Mouse (Mus musculus) activated CD4-positive, CD25-positive, alpha-beta regulatory T cell, adult 4 months (primary cell): ENCODE results near the gene Rps6kb2. TPM values are rescaled to one million over a fixed set of nuclear protein-coding genes. Genes with fewer than 3 reads are reported as not detected.
"Not testable (repeated sequence)": the region's sequence is repeated elsewhere in the genome, so short reads cannot be mapped to it uniquely, and the experiment has no call there.

Experiments used
- ATAC-seq: one replicate; pipeline ENCODE4 v1.8.0; 2017
- polyA plus RNA-seq, 2 experiments: library from polyadenylated mRNA; unstranded; fragments of 100-300 nt; shearing (Covaris generic); gene quantifications; one replicate each; pipeline ENCODE4 v1.2.1; 2017

Gene Rps6kb2
- polyA plus RNA-seq, 2 experiments from 2014 or later = 21.9 to 25.0 TPM

DNA sequence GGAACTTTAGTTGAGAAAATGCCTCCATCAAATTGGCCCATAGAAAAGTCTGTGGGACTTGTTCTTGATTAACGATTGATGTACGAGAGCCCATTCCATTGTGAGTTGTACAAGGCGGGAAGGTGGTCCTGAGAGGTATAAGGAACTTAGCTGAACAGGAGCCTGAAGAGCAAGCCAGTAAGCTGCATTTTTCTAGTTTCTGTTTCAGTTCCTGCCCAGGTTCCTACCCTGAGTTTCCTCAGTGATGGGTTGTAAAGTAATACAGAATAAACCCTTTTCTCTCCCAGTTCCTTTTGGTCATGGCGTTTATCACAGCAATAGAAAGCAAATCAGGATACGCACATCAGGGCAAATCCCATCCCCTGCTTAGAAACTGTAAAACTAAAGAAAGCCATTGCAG, 25.2 kb downstream of the Rps6kb2 start:
- ATAC-seq = no peak

DNA sequence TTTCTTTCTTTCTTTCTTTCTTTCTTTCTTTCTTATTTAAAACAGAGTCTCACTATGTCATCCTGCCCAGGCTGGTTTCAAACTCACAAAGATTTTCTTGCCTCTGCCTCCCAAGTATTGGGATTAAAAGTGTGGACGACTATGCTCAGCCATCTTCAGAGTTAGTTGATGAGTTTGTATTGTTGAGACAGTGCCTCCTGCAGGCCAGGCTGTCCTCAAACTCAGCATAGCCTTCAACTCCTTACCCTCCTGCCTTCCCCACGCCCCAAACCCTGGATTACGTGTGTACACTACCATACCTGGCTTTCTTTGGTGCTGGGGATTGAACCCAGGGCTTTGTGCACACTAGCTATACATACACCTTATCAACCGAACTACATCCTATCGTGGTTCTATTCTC, 26.7 kb downstream of the Rps6kb2 start:
- no peak for ATAC-seq

DNA sequence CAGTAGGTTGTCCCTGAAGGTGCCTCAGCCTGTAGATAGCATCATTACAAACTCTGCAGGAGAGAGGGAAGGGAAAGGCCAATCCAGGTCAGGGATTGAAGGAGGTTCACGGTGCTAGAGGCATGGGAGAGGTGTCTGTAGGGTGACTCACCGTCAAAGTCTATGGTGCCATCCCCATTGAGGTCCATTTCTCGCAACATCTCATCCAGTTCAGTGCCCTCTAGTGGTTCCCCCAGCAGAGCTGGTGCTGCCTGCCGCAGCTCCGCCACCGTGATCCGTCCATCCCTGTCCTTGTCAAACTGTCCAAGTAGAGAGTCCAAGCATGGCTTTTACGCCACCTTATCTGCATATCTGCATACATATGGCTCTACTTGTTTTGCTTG, 27.2 kb downstream of the Rps6kb2 start:
- peak; percentile 75 for ATAC-seq

DNA sequence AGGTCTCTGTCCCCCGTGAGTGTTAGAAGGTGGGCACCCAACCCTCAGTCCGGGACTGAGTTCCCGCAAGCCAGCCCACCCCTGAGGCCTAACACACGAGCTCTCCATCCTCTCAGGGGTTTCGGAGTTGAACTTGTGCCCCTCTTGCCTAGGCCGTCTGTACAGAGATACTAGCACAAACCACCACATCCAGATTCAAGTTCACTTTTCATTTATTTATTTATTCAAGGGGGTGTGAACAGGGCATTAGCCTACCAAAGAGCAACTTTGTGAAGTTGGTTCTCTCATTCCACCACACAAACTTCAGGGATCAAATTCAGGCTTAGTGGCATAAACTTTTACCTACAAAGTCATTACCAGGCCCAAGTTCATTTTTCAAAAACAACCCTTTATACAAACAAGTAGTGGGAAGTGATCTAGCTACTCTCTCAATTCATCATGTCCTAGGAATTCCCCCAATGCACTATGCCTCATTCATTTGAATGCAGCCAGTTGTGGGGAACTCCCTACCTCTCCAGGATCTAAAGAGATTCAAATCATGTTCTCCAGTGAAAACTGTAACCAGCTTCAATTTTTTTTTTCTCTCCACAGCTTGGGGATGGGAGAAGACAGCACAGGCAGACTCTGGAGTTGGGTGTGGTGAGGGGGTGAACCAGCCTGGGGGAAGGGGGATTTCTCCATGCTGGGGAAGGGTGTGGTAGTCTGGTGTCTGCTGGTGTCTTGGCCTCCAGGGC, 27.8 kb downstream of the Rps6kb2 start:
- ATAC-seq = peak; percentile 77

DNA sequence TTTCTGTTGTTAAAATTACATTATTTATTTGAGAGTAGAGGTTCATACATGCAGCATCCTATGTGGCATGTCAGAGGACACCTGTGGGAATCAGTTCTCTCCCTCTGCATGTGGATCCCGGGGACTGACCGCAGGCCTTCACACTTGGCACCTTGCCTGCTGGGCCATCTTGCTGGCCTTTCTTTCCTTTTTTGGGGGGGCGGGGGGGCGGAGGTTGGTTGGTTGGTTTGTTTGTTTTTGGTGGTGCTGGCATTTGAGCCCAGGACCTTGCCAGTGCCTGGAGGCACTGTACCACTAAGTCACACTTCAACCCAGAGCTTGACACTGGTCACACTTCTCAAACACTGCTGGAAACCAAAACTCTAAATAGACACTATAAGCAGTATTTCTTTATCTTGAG, 28.8 kb downstream of the Rps6kb2 start:
- ATAC-seq = no peak

DNA sequence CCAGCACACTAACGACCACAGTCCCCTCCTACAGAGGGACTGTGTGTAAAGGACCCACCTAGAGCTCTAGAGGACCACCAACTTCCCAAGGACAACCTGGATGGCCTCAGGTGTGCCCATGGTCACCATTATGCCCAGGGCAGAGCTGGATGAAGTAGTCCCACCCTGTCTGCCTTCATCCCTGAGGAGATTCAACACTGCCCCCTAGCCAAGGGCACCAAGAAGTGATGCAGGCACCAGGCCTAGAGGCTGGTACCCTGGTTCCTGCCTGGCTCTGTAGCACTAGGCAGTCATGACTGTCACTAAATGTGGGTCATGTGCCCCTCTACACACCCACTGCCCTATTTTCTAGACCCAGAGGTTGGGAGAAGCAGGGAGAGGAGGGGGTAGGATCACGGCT, 31.4 kb downstream of the Rps6kb2 start:
- ATAC-seq = no peak

DNA sequence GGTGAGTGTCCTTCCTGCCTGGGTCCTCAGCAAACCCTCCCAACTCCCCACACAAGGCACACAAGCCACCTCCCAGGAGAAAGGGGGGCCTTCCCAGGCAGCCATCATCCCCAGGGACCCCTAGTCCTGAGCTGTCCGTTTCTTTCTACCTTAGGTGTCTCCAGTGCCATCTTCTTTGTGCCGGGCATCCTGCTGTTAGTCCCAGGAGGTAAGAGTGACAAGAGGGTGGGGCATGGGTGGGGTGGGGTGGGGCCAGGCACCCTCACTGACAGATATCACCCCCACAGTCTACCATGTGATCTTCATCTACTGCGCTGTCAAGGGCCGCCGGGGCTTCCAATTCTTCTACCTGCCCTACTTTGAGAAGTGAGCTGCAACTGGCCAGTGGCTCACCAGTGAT, 32.1 kb downstream of the Rps6kb2 start:
- no peak for ATAC-seq

DNA sequence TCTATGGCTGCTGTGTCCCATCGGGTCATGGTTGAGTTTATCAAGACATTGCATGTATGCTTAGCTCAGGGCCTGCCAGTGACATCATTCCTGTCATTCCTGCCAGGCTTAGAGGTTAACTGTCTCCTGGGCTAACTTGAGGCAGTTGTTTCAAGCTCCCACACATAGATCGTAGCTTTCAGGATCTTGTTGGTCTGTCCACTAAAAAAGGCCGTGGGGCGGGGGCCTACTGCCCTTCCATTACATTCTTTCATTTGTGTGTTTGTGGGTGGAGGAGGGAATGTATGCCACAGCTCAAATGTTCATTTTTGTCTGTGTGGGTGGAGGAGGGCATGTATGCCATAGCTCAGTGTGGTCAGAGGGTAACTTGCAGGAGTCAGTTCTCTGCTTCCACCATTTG, 33.0 kb downstream of the Rps6kb2 start:
- no peak for ATAC-seq

DNA sequence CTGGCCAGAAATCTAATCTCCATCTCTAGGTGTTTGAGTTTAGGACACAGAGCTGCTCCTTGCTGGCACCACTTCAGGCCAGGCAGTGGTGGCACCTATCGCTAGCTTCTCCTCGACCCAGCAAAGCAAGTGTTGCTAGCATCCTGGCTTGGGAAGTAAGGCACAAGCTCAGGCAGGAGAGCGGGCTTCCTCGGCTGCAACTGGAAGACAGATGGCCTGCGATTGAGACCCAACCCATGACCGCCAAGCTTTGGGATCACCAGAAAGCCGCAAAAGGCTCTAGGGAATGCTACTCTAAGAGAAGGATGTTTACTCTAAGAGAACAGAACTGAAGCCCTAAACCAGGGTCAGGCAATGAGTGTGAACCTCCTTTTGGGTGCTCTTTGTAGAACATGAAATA, 33.7 kb downstream of the Rps6kb2 start:
- ATAC-seq = no peak

DNA sequence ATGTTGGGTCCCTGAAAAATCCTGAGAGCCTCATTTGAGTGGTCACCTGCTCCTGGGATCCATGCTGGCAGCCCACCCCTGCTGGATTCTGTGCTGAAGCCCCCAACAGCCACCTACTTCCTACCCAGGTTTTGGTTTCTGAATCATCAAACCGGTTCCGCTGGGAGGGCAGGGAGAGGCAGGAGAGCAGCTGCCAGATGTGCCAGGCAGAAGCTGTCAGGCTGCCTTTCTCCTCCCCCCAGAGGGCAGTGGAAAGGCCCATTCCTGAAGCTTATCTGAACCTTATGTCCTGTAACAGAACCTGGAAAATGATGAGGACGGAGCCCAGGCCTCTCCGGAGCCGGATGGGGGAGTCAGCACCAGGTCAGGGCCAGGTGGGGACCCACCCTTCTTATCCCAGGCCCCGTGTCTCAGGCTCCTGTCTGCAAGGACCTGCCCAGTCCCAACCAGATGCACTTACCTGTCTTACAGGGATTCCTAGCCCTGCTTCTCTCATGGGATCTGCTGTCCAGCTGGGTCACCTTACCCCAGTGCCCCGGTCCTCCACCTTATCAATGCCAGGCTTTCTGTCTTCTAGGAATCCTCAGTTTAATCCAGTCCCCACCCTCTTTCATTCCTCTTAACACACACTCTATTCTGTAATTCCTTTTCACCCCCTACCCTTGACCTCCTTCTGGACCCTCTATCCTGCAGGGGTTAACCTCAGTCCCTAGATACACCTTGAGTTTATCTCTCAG, 36.2 kb downstream of the Rps6kb2 start:
- ATAC-seq = no peak

DNA sequence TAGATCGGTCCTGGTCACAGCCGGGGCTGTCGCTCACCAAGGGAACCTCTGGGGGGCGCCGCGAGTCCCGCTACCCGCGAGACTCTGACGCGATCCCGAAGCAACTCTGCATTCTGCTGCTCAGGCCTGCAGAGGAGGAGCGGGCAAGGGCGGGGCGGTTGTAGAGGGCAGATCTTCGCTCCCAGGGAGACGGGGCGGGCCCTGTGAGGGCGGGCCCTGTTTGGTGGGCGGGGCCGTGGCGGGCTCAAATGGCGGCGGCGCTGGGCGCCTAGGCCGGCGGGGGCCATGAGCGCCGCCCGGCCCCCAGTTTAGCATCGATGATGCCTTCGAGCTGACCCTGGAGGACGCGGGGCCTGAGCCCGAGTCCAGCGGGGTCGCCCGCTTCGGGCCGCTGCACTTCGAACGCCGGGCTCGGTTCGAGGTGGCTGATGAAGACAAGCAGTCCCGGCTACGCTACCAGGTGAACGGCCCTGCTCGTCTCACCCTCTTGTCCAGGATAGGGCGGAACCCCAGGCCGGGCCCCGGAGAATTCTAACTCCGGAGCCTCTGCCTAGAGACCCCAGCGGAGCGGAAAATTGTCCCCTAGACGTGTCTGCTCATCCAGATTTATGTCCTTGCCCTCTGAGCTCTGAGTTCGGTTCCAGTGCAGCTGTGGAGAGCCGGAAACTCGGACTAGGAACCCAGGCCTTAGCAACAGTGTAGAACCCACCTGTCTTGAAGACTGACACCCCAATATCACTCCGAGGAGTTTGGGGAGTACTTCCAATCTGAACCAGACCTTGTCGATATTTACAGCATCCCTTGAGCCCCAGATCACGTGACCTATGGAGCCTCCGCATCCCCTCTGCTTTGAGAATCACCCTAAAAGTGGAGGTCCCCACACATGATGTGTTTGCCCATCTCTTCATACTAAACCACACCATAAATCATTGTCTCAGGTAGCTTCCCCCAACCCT, 37.1 kb downstream of the Rps6kb2 start, which contains the start of gene Aip:
TSS of gene Aip (minus strand) at position 118 of the 956 bp plus-strand sequence.
- peak; percentile 71 for ATAC-seq

DNA sequence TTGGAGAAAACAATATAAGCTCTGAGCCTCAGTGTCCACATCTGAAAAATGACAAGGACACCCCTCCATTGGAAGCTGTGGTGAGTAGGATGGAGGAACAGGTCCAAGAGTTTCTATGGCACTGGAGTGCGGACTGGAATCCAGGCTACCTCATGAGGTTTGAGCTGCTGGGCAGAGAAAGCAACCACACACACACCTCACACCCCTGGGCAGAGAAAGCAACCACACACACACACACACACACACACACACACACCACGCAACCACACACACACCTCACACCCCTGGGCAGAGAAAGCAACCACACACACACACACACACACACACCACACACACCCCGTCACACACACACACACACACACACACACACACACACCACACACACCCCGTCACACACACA, 37.9 kb downstream of the Rps6kb2 start:
- not testable (repeated sequence) for ATAC-seq

DNA sequence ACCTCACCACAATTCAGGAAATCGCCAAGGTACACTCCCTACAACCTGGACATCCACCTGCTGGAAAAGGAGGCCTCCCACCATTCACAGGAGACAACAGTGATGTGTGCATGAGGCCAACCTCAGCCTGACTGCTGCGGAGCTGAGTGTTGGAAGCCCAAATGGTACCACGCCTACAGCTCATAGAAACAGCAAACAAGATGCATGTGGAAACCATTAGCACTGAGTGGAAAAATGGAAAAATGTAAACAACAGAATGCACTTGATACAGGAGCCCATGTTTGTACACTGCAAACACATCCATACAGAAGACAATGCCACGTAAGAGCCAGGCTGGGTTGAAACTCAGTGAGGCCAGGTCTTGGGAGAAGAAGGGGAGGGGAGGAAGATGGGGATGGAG, 38.7 kb downstream of the Rps6kb2 start:
- no peak for ATAC-seq

DNA sequence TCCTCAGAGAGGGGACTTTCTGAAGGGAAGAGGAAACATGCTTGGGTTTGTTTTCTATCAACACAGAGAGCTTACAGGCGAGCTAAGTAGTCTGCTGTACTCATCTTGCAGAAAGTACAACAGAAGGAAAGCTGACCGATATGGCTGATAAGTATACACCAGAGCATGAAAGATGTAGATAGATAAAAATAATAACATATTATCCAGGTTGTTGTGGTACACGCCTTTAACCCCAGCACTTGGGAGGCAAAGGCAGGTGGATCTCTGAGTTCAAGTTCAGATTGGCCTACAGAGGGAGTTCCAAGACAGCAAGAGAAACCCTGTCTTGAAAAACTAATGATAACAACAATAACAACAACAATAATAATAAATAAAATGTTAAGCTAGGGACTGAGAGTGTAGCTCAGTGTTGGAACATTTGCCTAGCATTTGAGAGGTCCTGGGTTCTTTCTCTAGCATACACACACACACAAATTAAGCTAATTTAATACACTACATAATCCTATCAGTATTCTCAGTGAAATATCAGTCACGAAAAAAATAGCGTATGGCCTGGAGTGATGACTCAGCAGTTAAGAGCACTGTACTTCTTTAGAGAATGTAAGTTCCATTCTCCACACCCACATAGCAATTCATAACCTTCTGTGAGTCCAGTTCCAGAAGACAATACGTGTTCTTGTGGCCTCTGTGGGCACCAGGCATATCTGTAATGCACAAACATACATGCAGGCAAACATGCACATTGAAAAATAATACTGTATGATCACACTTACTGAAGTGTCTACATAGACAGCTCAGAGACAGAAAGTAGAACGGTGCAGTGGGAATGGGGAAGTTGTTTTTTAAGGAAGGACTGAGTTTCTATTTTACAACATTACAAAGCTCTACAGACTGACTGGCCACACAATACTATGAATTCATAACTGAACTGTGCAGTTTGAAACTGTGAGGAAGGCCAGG, 40.5 kb downstream of the Rps6kb2 start:
- no peak for ATAC-seq

DNA sequence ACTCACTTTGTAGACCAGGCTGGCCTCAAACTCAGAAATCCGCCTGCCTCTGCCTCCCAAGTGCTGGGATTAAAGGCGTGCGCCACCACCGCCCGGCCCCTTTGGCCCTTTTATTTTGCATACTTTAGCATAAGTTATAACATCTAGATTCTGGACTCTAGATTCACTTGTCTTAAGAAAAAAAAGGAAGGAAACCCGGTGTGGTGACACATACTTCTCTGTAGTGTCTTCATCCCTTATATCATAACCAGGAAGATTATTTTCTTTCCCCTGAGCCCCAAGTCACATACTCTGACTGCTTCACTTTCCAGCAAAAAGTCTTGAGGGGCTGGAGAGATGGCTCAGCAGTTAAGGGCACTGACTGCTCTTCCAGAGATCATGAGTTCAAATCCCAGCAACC, 41.3 kb downstream of the Rps6kb2 start:
- not testable (repeated sequence) for ATAC-seq

DNA sequence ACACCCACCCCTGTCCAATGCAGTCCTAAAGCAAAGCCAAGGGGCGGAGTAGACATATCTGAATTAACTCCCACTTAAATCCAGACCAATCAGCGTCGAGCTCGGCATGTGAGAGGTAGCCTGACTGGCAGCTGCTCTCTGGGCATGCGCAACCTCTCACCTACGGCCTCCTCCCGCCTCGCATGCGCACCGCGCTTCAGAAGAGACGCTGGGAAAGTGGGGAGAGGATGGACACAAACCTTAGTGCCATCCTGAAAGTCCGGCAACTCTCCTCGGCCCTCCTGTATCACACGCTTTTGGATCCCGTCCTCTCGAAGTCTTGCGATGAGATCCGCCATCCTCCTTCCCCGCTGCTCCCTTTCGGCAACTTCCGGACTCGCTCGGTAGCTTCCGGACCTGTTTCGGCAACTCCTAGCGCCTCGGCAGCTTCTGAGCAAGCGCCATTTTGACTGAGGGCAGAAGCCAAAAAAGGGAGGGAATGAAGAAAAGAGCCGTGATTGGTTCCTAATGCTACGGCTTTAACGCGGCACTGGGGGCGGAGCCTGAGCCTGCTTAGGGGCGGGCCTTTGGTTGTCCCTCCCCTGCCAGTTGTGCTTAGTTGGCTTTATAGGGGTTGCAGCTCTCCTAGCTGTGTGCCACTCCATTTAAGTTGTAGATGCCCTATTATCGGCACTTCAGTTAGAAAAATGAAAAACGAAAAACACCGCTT, 41.9 kb downstream of the Rps6kb2 start:
- ATAC-seq = peak; percentile 58

DNA sequence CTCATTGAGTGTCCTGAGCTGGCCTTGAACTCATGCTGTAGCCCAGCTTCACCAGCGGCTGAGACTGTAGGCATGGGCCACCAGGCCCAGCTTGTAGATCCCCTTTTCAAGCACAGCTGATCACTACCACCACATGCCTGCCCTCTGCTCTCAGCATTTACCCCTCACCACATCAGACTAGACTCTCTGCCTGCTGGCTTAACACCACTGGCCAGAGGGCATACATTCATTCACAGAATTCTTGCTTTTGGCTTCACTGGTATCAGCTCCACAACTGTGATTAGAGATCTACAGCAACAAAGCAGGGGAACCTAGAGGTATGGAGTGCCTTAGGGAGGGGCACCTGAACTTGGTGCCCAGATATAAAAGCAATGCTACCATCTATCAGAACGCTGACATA, 42.7 kb downstream of the Rps6kb2 start:
- ATAC-seq = no peak

DNA sequence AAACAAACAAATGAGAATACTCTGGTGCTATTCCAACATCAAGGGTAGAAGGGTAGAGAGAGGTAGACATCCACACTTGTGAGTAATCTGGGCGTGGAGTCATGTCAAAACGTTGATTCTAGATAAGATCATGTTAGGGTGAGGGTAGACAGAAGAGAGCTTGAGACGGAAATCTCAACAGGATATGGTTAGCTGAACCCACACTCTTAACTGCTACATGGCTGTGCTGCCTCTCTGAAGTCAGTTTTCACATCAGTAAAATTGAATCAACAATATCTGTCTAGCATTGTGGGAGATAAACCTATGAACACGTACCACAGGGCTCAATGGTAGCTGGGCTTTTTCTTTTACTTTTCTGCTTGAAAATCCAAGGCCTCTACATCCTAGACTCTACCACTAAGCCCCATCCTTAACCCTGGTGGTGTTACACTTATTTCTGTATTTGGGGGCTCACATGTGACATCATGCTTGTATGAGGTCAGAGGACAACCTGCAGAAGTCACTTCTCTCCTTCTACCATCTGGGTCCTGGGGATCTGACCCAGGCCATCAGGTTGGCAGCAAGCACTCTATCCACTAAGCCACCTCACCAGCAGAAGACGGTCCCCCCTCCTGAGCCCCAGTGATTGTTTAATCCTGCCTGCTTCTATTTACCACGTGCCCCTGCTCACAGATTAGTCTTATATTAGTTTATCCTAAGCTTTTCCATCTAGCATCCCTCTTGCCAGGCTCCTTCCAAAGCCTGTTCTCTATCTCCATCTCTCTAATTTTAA, 43.3 kb downstream of the Rps6kb2 start:
- peak; percentile 77 for ATAC-seq

DNA sequence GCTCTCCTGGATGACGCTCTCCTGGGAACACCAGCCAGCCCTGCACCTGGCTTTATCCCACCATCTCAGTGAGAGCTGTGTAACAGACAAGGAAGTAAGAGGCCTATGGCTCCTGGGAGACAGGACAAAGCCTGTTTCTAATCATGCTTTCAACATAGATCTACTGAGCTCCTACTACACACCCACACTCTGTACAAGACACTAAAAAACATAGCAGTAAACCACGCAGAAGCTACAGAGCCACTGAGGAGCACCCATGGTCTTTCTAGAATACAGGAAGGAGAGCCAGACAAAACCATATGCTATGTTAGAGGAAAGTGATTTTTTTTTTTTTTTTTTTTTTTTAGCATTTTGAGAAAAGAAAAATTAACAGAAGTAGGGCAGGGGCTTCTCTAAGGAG, 44.8 kb downstream of the Rps6kb2 start:
- ATAC-seq = no peak

DNA sequence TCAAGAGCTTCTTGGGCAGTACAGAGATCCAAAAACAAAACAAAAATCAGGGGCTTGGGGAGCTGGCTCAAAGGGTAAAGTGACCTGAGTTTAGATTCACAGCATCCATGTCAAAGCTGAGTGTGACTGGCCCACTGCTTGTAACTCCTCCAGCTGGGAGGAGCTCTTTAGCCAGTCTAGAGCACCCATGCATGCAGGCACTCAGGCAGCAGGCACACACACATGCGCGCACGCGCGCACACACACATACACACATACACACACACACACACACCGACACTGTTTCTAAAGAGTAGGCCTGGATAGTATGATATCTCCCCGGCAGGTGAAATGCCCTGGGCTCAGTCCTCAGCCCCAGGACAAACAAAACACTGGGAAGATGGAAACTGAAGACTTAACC, 46.1 kb downstream of the Rps6kb2 start:
- no peak for ATAC-seq
